Mouse (Mus musculus) intestine, embryonic 16.5 days (tissue): ENCODE data around the gene Miga2. TPM values are rescaled to one million over a fixed set of nuclear protein-coding genes. Genes with fewer than 3 reads are reported as not detected.

Source experiments
- ATAC-seq: fragments of 200-750 bp; cut with Nextera tagmentation; 2 replicates; pipeline ENCODE4 v1.8.0; 2017; ENCODE audit warnings: moderate TSS enrichment, moderate library complexity
- H3K27ac ChIP-seq: fragments of 300-500 bp; sonication (generic); 2 replicates; pipeline ENCODE4 v1.5.1; 2014; ENCODE audit warnings: mild to moderate bottlenecking, low read length
- H3K27me3 ChIP-seq: fragments of 300-500 bp; sonication (generic); replicated peaks from 2 replicates; pipeline ENCODE4 v1.6.1; 2014; ENCODE audit warnings: low read length, control low read depth, mixed read lengths; ENCODE audit not compliant: control insufficient read depth, insufficient read depth
- H3K36me3 ChIP-seq: fragments of 300-500 bp; sonication (generic); 2 replicates; pipeline ENCODE4 v1.6.1; 2014; ENCODE audit warnings: low read length, control low read depth; ENCODE audit not compliant: control insufficient read depth, insufficient read depth
- H3K4me1 ChIP-seq: fragments of 300-500 bp; sonication (generic); 2 replicates; pipeline ENCODE4 v1.6.1; 2014; ENCODE audit warnings: low read length, control low read depth, mixed read lengths; ENCODE audit not compliant: control insufficient read depth, insufficient read depth
- H3K4me2 ChIP-seq: fragments of 300-500 bp; sonication (generic); 2 replicates; pipeline ENCODE4 v1.6.1; 2014; ENCODE audit warnings: low read depth, low read length, control low read depth
- H3K4me3 ChIP-seq: fragments of 300-500 bp; sonication (generic); 2 replicates; pipeline ENCODE4 v1.5.1; 2014; ENCODE audit warnings: mild to moderate bottlenecking, low read length
- H3K9ac ChIP-seq: fragments of 300-500 bp; sonication (generic); 2 replicates; pipeline ENCODE4 v1.6.1; 2014; ENCODE audit warnings: low read depth, low read length
- H3K9me3 ChIP-seq: fragments of 300-500 bp; sonication (generic); 2 replicates; pipeline ENCODE4 v1.6.1; 2016; ENCODE audit warnings: low read length, control low read depth; ENCODE audit not compliant: control insufficient read depth
- WGBS: fragments of 180-500 bp; shearing (Covaris S2); extraction: QIAGEN DNeasy Blood & Tissue Kit; methylation state at CpG from one replicate; pipeline ENCODE4 v1.1.7; 2014; 5-methylcytosine and 5-hydroxymethylcytosine counted together
- polyA plus RNA-seq: library from polyadenylated mRNA; unstranded; fragments of >200 nt; fragmentation: Nextera tagmentation; extraction: Ambion mirVana; gene quantifications from 2 replicates; pipeline ENCODE4 v1.2.1, GENCODE M21; 2015

Gene Miga2
- polyA plus RNA-seq, 1 experiment from 2014 or later, result 23.1 TPM

DNA sequence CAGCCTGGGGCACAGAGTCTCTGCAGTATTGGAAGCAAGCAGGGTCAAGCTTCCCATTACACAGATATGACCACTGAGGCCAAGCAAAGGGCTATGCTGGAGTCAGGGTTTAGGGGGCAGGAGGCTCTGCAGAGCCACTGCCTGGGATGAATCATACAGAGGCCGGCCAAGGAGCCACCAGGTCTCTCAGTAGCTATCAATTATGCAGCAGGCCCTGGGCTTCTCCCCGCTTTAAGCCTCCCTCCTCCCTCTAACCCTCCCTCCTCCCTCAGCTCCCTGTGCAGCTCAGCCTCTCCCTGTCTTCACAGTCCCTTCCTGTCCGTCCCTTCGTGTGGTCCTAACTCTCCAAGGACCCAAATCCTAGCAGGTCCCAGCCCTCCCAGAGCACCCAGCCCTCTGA lies 7.8 kb upstream of the Miga2 start:
- H3K9me3 ChIP-seq, result no peaks in the 10 kb centered on the region
- no peak overlapping the region for H3K4me2 ChIP-seq
- H3K4me3 ChIP-seq, result no peak overlapping the region
- H3K9ac ChIP-seq, result no peak overlapping the region
- 35% methylated on average over 4 of the region's 4 CpGs for WGBS
- no peaks in the 10 kb centered on the region for H3K27me3 ChIP-seq
- no peak overlapping the region for H3K27ac ChIP-seq
- no peak for ATAC-seq
- peaks cover 34% of the 10 kb centered on the region for H3K4me1 ChIP-seq
- peaks cover 7% of the 10 kb centered on the region; the same call in 1 of the 2 replicates for H3K36me3 ChIP-seq

- peaks cover 34% of the 10 kb centered on the region for H3K4me1 ChIP-seq
- no peaks in the 10 kb centered on the region for H3K9me3 ChIP-seq
- WGBS, result 57% methylated on average over 9 of the region's 9 CpGs
- ATAC-seq, result no peak
- H3K9ac ChIP-seq, result 0 out of 2 replicates have a peak overlapping the region, but pooled peaks have one; percentile 82
- H3K4me2 ChIP-seq, result no peak overlapping the region
- H3K27me3 ChIP-seq, result no peaks in the 10 kb centered on the region
- no peak overlapping the region for H3K27ac ChIP-seq
- peaks cover 7% of the 10 kb centered on the region; the same call in 1 of the 2 replicates for H3K36me3 ChIP-seq
- H3K4me3 ChIP-seq, result no peak overlapping the region
Measured at GRCm38 (mm10) chr2:30356906-30357305, 7.1 kb upstream of the Miga2 start.

GRCm38 (mm10) chr2:30357552-30358510 lies 6.2 kb upstream of the Miga2 start:
- no peaks in the 10 kb centered on the region for H3K9me3 ChIP-seq
- WGBS, result 47% methylated on average over 8 of the region's 8 CpGs
- H3K4me3 ChIP-seq, result peak overlapping the region; percentile 73
- H3K4me2 ChIP-seq, result peak overlapping the region; percentile 93
- H3K27me3 ChIP-seq, result no peaks in the 10 kb centered on the region
- H3K27ac ChIP-seq, result peak overlapping the region; percentile 34
- H3K4me1 ChIP-seq, result peaks cover 34% of the 10 kb centered on the region
- peak overlapping the region; percentile 82 for H3K9ac ChIP-seq
- H3K36me3 ChIP-seq, result peaks cover 7% of the 10 kb centered on the region; the same call in 1 of the 2 replicates
- peak; percentile 4; the same call in 1 of the 2 replicates for ATAC-seq

DNA sequence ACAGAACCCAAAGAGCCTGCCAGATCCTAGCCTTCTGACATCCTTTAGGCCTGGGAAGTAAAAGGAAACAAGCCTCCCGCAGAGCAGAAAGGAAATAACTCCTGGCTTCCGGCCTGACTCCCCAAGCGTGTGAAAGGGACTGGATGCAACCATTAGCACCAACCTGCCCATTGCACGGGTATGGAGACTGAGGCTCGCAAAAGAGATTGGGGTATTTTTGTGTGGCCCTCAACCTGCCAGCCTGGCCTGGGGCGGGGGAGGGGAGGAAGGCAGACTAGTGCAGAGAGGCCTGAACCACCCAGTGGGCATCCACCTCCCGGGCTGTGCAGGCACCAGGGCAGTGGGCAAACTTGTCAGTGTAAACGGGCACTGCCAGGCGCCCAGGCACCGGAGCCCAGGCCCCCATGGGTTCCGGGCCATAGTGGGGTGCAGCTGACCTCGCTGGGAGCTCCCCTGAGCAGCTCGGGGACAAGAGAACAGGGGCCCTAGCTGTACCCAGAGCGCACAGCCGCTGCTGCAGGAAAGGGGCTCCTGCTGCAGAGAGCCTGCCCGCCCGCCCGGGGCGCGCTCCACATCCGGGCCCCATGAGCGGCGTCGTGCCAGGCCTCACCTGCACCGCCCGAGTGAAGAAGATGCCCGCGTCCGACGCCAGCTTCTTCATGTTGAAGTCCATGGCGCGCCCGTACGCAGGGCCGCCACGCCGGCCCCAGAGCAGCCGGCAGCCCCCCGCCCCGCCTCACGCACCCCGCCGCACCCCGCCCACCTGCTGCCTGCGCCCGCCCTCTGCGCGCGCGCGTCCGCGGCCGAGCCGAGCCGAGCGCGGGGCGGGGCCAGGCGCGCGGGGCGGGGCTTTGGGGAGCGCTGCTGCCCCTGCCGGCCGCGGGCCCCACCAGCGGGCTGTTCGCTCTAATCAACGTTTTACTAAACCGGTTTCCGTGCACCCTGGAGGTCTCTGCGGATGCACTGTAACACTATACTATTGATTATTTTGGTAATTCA lies 5.2 kb upstream of the Miga2 start, which contains the start of gene Sh3glb2:
Gene Sh3glb2 (minus strand): TSS at position 805 of the 999 bp plus-strand sequence.
- H3K27ac ChIP-seq, result peak within 1 kb of the TSS; percentile 69
- H3K4me2 ChIP-seq, result peak within 1 kb of the TSS; percentile 93
- no peaks in the 10 kb centered on the region for H3K9me3 ChIP-seq
- peaks cover 34% of the 10 kb centered on the region for H3K4me1 ChIP-seq
- WGBS, result 1% methylated on average over 68 of the region's 73 CpGs
- ATAC-seq, result peak; percentile 68
- H3K4me3 ChIP-seq, result peak within 1 kb of the TSS; percentile 73
- H3K36me3 ChIP-seq, result no peaks in the 10 kb centered on the region
- no peaks in the 10 kb centered on the region for H3K27me3 ChIP-seq
- H3K9ac ChIP-seq, result peak within 1 kb of the TSS; percentile 82

GRCm38 (mm10) chr2:30360626-30361025 lies 3.4 kb upstream of the Miga2 start:
- H3K27ac ChIP-seq, result peak overlapping the region; percentile 55; the same call in 1 of the 2 replicates
- H3K9ac ChIP-seq, result peak overlapping the region; percentile 5; the same call in 1 of the 2 replicates
- no peaks in the 10 kb centered on the region for H3K27me3 ChIP-seq
- no peak overlapping the region for H3K4me3 ChIP-seq
- WGBS, result 49% methylated on average over 10 of the region's 10 CpGs
- H3K9me3 ChIP-seq, result no peaks in the 10 kb centered on the region
- ATAC-seq, result no peak
- peaks cover 44% of the 10 kb centered on the region for H3K4me1 ChIP-seq
- no peaks in the 10 kb centered on the region for H3K36me3 ChIP-seq
- H3K4me2 ChIP-seq, result no peak overlapping the region; the same call in 1 of the 2 replicates

DNA sequence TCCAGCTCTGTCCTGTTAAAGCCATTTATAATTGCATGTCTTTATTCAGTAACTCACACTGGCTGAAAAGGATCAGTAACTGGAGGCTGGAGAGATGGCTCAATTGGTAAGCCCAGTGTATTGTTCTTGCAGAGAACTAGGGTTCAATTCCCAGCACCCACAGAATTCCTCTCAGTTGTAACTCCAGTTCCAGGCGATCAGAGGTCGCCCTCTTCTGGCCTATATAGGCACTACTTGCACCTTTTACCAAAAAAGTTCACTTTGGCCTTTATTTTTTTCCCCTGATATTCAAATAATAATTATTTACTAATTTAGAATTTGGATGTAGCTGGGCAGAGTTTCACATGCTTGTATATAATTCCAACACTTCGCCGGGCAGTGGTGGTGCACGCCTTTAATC lies 1.2 kb upstream of the Miga2 start:
- whole genome bisulfite sequencing, result 73% methylated on average over 5 of the region's 5 CpGs
- Histone ChIP-seq H3K27me3 (no peaks in the 10 kb centered on the region), H3K4me3 (no peak overlapping the region), H3K27ac (no peak overlapping the region), H3K9ac (no peak overlapping the region), H3K4me2 (no peak overlapping the region), H3K4me1 (peaks cover 26% of the 10 kb centered on the region), H3K36me3 (no peaks in the 10 kb centered on the region), H3K9me3 (no peaks in the 10 kb centered on the region)
- ATAC-seq, result no peak

GRCm38 (mm10) chr2:30365281-30366069 lies 1.4 kb downstream of the Miga2 start:
- Histone ChIP-seq H3K4me2 (peak overlapping the region; percentile 86), H3K4me3 (peak overlapping the region; percentile 94), H3K9ac (peak overlapping the region; percentile 83; the same call in 1 of the 2 replicates), H3K36me3 (peaks cover 9% of the 10 kb centered on the region), H3K27me3 (no peaks in the 10 kb centered on the region), H3K9me3 (no peaks in the 10 kb centered on the region), H3K4me1 (peaks cover 14% of the 10 kb centered on the region), H3K27ac (no peak overlapping the region)
- WGBS, result 86% methylated on average over 2 of the region's 2 CpGs
- no peak for ATAC-seq

GRCm38 (mm10) chr2:30366203-30366602 lies 2.2 kb downstream of the Miga2 start:
- peaks cover 10% of the 10 kb centered on the region for H3K36me3 ChIP-seq
- no peaks in the 10 kb centered on the region for H3K9me3 ChIP-seq
- no peak overlapping the region for H3K9ac ChIP-seq
- peaks cover 11% of the 10 kb centered on the region for H3K4me1 ChIP-seq
- H3K4me3 ChIP-seq, result no peak overlapping the region
- 75% methylated on average over 5 of the region's 5 CpGs for WGBS
- no peak overlapping the region for H3K27ac ChIP-seq
- no peak overlapping the region for H3K4me2 ChIP-seq
- no peak for ATAC-seq
- H3K27me3 ChIP-seq, result no peaks in the 10 kb centered on the region
